Mouse (Mus musculus): ENCODE measurements around the gene Xpnpep2. TPM values are rescaled to one million over a fixed set of nuclear protein-coding genes. Genes with fewer than 3 reads are reported as not detected.

Gene Xpnpep2
- polyA plus RNA-seq, 1 experiment, result 3.1 TPM

- Histone ChIP-seq H3K4me1 (ENCODE audit: control insufficient read depth, insufficient read depth, insufficient read length, low read length) (no peaks in the 10 kb centered on the region), H3K27ac (replicated peaks; ENCODE audit: low read depth, low read length) (no peak overlapping the region), H3K4me3 (ENCODE audit: insufficient read depth, low read depth, low read length) (no peak overlapping the region)
Measured at GRCm38 (mm10) chrX:48184703-48185102, 76.2 kb downstream of the Xpnpep2 start.

Other genes with a start within 250 kb of the Xpnpep2 start
- gene Smarca1, start 215.8 kb upstream of the Xpnpep2 start, polyA plus RNA-seq (2012; ENCODE audit: insufficient read depth, insufficient read length, missing spikeins), result 0.54 and 0.59 TPM in 2 replicates
- gene Ocrl, start 196.3 kb upstream of the Xpnpep2 start, polyA plus RNA-seq (2012; ENCODE audit: insufficient read depth, insufficient read length, missing spikeins), result 9.1 and 9.3 TPM in 2 replicates
- gene Apln, start 73.9 kb upstream of the Xpnpep2 start, polyA plus RNA-seq (2012; ENCODE audit: insufficient read depth, insufficient read length, missing spikeins), result 2.0 and 2.2 TPM in 2 replicates
- 1.3 and 1.4 TPM in 2 replicates for gene Sash3, start 37.7 kb downstream of the Xpnpep2 start, polyA plus RNA-seq (2012; ENCODE audit: insufficient read depth, insufficient read length, missing spikeins)
- 8.3 and 12.0 TPM in 2 replicates for gene Zdhhc9, start 100.2 kb downstream of the Xpnpep2 start, polyA plus RNA-seq (2012; ENCODE audit: insufficient read depth, insufficient read length, missing spikeins)
- 5.1 and 5.6 TPM in 2 replicates for gene Utp14a, start 148.1 kb downstream of the Xpnpep2 start, polyA plus RNA-seq (2012; ENCODE audit: insufficient read depth, insufficient read length, missing spikeins)
- 4.0 and 8.8 TPM in 2 replicates for gene Bcorl1, start 232.6 kb downstream of the Xpnpep2 start, polyA plus RNA-seq (2012; ENCODE audit: insufficient read depth, insufficient read length, missing spikeins)

Data from brown adipose tissue, adult 24 weeks (tissue).